Mouse (Mus musculus): ENCODE results near the gene Mertk.
"Not testable (repeated sequence)": the region's sequence is repeated elsewhere in the genome, so short reads cannot be mapped to it uniquely, and the experiment has no call there.

Mertk gene

DNA sequence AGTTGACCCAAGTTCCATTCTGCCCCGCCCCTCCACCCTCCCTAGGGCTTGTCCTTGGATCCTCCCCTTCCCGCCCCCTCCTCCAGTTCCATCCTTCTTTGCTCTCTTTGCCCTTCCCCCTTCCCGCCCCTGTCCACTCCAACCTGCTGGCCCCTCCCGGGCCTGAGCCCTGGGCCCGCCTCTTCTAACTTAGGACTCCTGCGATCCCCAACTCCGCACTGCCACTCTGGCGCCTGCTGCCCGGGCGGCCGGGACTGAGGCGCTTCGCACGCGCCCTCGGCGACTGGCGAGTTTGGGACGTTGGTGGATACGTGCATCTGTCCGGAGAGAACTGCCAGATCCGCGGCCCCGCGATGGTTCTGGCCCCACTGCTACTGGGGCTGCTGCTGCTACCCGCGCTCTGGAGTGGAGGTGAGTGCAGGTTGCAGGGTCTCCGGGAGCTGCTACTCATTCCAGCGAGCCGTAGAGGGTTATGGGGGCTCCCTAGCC is at the start of gene Mertk:
Gene Mertk (plus strand): TSS at position 264 of the 489 bp plus-strand sequence.
- DNase-seq = peak; percentile 36 to 48

DNA sequence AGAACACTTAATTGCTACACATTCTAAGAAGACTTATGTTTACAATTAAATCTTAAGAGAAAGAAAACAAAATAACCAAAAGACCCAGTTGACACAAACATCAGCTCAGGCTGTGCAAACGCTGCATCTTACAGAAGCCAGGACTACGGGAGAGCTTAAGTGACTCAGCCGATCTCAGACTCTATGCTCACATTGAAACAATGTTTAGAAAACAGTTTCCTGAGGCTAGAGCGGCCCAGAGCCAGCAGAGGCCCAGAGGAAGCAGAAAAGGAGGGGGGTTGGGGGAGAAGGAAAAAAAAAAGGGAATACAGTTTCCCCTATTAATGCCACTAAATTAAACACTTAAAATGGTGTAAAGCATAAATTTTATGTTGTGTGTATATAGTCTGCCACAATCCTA is 18.1 kb upstream of the Mertk start:
- DNase-seq = no peak

DNA sequence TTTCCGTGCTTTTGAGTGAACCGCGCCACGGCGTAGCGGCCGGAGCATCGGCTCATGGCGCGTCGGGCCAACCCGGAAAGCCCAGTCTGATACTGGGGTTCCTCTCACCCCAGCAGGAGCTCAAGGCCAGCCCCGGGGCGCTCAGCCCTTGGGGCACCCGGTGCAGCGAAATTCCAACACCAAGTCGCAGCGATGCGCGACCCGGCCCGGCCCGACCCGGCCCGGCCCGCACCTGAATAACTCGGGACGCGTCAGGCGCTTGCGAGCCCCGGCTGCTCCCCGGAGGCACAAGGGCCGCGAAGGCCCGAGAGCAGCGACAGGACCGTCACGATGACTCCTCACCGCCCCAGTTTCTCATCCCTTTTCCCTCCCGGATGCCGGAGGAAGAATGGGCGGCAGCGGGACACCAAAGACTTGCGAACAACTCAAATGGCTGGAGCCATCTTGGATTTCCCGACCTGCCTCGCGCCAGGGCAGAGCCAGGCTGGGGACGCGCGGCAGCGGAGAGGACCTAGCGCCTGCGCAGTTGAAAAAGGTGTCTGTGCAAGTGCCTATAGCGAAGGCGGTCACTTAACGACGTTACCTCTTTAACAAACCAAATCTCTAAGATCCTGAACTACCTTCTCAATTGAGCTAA is 11.7 kb upstream of the Mertk start, which contains the start of gene Anapc1:
Gene Anapc1 (minus strand): TSS at position 471 of the 637 bp plus-strand sequence.
- peak; percentile 72 to 78 for DNase-seq

DNA sequence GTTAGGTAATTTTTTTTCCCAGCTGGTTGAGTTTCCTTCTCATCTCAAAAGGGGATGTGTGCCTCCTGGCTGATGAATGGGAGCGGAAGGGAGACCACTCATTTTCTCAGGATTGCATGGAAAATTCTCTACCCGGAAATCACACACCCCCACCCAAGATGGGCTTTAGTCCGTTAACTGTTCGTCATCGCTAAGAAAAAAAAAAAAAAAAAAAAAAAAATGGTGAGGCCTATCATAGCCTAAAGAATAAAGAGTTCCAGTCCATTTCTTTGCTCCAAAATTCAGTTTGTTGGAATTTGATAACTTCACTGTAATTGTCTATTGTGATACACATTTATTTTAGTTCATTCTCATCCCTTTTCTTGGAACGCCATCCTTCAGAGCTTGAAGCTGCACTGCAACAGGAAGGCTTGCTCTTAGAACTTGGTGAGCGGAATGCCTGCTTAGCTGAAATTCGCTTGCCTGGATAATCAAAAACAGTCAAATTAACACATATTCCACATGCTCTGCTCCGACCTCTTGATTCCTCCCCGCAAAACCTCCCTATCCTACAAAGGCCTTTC is 11.1 kb upstream of the Mertk start:
- no peak for DNase-seq

DNA sequence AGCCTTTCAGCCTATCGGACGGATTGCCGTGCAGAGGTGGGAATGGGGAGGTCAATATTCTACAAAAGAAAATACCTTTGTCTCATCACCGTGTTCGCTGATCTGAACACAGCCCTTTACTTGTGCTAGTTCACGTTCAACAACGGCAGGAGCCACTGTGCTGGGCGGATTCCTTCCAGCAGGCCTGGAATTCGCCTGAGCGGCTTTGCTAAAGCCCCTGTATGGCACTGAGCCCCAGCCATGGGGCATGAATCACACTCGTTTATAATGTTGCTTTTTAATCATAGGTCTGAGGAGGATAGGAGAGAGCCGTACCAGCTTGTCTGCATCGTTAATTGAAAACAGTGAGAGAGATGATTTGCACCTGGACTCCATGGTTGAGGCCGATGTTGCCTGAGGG is 6.4 kb upstream of the Mertk start:
- DNase-seq = no peak

DNA sequence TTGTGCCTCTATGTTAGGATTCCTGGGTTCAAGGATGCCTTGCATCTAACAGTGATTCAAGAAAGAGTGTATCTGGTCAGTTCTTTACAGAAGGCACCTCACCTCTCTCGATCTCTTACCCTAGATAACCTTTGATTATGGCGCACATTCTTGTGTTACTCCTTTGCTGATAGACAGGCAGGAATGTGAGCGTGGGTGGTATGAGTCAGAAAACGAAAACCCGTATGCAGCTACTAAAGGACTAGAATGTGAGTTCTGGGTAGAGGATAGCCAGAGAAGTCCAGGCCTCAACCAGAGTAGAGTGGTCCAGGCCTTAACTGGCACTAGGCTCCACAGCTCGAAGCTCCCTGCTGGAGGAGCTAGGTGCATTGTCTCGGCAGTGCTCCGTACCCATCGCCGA is 6.0 kb upstream of the Mertk start:
- DNase-seq = no peak

DNA sequence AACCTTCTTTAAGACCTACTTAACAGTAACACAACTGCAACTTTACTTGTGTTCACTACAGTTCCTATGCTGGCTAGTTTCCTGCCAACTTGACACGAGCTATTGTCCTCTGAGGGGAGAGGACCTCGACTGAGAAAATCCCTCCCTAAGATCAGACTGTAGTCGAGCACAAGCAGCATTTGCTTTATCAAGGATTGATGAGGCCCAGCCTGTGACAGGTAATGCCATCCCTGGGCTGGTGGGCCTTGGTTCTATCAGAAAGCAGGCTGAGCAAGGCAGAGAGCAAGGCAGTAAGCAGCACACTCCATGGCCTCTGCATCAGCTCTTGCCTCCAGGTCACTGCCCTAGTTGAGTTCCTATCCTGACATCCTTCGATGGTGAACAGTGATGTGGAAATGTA is 5.5 kb upstream of the Mertk start:
- DNase-seq = no peak

DNA sequence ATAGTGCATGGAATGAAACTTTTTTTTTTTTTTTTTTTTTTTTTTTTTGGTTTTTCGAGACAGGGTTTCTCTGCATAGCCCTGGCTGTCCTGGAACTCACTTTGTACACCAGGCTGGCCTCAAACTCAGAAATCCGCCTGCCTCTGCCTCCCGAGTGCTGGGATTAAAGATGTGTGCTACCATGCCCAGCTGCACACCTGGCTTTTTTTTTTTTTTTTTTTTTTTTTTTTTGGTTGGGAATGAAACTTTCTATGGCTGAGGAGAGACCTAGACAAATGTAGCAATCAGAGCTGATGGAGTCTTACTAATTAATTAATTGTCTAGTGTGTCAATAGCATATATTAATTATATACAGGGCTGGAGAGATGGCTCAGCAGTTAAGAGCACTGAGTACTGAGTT is 4.9 kb upstream of the Mertk start:
- not testable (repeated sequence) for DNase-seq

DNA sequence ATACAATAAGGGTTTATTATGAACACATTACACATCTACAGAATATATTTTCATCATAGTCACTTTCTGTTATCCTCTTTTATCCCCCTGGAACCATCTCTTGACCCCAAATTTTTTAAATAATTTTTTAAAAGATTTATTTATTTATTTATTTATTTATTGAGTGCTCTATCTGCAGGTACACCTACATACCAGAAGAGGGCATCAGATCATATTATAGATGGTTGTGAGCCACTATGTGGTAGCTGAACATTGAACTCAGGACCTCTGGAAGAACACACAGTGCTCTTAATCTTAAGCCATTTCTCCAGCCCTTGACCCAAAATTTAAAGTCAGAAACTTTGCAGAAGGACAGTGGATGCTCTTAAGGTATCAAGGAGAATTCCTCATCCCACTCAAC is 4.2 kb upstream of the Mertk start:
- DNase-seq = no peak

DNA sequence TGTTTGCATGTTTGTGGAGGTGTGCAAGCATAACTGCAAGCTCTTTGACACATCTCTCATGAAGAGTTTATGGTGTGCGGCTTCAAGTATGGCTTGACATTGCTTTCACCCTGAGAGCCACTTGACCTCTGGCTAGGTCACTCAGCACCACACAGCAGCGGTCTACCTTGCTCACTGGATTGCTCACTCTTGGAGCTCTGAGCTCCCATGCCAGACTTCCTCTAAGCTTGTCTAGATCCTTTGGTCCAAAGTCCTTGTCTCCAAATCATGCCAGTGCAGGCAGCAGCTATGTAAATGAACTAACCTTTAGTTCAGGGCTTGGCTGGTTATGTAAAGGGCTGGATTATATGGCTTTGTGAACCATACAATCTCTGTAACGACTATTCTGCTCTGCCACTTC is 2.3 kb upstream of the Mertk start:
- DNase-seq = no peak

DNA sequence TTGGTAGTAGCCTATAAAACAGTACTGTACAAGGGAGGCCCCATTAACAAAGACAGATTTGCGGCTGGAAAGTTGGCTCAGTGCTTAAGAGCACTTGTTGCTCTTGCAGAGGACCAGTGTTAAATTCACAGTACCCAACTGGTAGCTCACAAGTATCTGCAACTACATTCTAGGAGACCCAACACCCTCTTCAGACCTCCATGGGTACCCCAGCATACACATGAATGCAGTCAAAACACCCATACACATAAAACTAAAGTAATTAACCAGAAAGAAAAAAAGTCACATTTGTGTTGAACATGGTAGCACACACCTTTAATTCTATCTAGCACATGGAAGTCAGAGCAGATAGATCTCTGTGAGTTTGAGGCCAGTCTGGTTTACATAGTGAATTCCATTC is 1.7 kb upstream of the Mertk start:
- no peak for DNase-seq

DNA sequence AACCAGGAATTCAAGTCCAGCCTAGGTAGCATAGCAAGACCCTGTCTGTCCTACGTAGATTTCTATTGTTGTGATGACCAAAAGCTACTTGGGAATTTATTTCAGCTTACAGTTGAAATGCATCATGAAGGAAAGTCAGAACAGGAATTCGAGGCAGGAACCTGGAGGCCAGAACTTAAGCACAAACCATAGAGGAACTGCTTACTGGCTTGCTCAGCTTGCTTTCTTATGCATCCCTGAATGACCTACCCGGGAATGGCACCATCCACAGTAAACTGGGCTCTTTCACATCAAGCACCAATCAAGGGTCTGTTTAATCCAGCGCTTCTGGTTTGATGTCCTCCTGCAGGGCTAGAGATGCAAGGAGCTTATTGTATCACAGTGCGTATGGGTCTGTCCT is 1.2 kb upstream of the Mertk start:
- no peak for DNase-seq

DNA sequence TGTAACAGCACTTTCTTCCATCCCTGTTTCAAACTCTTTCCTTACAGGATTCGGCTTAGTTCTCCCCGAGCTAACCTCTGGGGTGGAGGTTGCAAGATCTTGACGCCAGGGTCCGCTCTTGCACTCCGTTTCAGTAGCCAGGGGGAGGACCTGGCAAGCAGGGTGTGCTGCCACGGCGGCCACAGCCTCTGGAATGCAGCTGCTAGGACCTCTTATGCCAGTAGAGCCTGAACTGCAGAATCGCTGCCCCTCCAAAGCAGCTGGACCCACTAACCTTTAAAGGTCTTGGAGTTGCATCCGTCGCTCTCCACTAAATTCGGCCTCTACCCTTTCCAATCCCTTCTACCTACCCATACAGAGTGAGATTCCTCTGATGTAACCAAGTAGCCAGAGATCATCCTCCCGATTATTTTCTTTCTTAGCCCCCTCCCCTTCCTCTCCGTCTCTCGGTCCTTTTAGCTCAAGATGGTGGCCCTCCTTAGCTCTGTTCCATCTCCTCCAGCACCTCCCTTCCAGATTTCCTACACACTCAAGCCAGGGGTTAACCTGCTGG is 540 bp upstream of the Mertk start:
- DNase-seq = peak; percentile 43 to 54

DNA sequence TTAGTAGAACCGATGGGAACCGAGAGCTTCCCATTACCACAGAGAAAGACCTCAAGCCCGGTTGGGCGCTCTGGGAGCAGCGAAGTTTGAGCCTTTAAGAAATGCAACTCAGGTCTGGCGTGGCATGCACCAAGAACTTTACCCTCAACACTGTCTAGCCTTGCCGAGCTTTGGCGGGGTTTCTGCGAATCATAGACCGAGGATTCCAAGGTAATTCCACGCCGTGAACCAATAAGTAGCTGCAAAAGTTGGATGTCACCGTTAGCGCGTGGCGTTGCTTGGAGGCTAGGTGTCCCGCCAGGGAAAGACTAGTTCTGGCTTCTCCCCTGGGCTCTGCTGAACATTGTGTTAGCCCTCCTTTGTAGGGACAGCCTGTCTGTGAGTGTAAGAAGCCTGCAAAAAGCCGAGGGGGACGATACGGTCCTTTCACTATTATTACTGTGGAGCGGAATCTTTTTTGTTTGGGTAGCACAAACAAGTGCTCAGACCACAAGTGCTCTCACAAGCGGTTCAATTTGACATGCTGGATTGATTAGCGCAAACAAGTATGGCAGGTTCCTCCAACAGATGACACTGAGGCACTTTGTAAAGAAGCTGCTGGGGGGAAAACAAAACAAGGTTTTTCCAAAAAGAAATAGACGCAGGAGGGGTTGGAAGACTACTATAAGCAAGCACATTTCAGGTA is 587 bp downstream of the Mertk start:
- DNase-seq = no peak

DNA sequence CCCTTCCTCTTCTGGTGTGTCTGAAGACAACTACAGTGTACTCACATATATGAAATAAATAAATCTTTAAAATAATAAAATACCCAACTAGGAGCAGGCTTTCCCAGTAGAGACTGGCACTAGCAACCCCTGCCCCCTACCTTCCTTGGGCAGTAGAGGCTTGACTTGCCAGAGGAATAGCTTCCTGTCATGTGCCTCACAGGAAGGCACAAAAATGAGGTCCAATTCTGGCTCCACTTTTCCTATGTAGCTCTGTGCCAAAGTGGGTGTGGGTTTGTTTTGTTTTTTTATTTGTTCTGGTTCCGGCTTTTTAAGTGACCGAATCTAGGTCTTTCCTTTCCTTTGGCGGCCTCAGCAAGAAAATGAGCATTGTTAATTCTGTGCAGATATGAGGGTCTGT is 5.7 kb downstream of the Mertk start:
- DNase-seq = no peak

DNA sequence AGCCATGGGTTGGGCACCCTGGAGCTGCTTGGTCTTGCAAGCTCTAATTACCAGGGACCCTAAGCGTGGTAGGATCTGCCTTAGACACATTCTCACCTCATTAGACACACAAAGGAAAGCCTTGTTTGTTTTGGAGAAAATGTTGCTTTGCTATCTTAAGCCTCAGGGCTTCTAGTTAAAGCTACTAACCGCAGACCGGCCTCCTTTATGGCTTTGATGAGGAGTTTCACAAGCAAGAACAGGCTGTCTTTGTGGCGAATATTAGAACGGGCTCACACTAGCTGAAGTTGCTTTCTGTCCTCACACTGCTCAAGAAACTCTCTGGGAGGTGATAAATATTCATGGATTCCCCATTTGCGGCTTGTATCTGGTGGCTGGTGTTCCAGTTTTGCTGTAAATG is 10.5 kb downstream of the Mertk start:
- no peak for DNase-seq

DNA sequence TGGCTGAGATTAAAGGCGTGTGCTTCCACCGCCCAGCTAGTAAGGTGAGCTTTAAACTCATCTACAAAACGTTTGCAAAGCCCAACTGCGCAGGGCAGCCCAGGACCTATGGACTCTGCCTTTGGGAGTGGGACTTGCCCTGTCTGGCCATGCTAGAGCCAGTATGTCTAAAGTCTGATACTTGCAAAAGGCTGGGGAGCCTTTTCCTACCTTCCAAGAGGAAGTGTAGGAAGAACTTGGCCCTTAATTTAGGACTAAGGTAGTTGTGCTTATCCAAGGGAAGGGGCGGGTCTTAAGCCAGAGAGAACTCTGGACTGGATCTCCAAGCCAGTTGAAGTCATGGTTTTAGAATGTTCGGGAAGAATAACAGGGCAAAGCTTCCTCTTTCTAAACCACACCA is 11.9 kb downstream of the Mertk start:
- no peak for DNase-seq

DNA sequence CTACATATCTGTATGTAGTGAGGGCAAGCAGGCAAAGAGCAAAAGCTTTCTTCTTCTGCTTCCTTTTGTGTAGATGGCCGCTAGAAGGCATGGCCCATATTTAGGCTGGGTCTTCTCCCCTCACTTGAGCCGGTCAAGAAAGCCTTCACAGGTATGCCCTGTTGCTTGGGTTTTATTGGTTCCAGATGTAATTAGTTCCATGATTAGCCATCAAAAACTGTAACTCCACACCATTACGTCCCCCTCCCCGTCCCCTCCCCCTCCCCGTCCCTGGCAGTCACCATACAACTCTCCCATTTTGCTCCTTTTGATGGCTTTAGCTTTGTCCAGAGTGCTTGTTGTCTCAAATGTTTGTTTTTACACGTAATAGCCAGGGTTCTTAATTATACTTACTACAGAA is 14.2 kb downstream of the Mertk start:
- no peak for DNase-seq

DNA sequence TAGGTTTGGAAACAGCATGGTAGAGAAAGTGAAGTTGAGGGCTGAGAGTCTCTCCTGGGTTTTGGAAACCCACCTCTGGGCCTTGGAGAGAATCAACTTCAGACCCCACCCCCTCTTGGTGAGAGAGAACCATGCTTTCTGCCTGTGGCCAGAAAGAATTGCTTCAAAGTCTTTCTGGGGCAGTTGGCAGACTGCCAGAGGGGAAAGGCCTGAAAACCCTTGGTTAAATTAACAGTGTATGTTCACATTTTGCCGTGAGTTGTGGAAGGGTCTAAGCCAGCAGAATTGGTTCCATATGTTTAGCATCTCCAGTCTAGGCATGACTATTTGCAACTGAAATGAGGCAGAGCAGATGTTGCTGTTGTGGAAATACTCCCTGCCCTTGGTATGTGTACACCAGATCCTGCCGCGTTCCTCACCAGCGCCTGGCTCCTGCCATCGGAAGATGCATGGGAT is 14.8 kb downstream of the Mertk start:
- DNase-seq = no peak

DNA sequence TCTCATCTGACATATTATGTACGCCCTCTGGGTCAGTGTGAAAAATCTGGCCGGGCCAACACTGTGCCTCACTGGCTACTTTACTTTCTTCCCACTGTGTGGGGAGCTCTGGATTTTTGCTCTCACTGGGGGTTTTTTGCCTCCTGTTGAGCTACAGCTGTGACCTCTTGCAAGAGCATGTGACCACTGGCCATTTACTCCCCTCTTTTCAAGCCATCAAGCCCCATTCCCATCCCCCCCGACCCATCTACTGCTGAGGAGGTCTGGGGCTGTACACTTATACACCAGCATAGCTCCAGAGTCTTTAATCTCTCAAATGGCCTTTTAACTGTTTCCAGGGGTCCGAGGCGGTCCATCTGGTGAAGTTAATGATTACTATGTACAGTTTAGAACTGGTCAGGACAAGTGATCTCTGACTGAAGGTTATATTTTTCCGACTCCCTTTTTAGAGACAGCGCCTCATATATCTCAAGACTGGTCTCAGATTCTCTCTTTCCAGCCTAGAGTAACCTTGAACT is 16.0 kb downstream of the Mertk start:
- DNase-seq = no peak

DNA sequence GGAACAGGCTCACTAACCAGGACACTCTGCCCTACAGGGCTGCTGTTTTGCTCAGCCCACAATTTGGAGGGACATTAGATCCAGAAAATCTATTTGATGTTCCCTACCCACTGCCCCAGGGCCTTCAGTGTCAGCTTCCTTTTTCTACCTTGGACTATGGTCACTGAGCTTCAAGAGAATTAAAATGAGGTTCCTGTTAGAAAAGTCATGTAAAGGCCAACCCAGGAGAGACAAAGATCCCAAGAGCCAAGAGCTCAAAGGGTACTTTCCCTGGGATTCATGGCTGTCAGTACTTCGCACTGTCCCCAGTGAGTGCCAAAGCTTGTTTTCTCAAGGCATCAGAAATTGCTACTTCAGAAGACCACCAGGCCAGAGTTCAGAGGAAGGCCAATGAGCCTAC is 17.2 kb downstream of the Mertk start:
- no peak for DNase-seq

DNA sequence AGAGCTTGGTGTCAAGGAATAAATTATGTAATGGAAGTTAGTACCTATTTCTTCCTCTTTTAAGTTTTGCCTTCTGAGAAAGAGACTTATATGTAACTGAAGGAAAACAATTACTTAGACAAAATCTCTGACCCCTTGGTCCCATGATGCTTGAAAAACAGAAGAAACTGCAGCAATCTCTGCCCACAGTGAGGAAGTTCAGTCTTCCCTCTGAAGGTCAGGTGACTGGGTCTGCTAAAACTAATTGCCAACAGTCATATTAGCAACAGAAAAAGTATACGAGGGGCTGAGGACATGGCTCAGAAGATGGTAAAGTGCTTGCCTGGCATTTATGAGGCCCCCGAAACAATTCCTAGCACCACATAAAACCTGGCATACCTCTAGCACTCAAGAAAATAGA is 20.6 kb downstream of the Mertk start:
- no peak for DNase-seq

DNA sequence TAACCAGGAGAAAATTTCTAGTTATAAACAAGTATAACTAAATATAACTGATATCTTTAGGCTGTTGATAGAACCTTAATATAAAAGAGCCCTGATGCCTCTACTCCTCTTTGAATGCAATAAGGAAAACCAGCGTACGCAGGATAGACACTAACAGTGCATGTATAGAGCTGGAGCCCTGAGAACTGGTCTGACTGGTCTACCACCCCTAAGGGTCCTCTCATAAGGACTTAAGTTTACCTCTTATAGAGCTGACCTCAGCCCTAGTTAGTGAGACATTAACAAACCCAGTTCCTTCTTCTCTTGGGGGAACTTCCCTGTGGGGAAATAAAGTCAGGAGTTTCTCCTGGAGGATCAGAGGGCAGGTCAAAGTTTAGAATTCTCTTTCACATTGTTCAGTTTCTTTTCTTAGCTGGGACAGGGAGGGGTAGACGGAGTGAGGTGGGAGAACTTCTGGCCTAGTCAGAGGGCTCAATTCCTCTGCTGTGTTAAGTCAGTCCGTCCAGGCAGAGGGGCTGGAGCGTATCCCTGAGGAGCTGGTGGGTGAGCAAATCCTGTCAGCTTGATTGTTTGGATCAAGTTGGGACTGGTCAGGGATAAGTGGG is 23.5 kb downstream of the Mertk start:
- no peak for DNase-seq
